Mouse (Mus musculus) kidney, embryonic 15.5 days (tissue): ENCODE data around the gene Pcca. TPM values are rescaled to one million over a fixed set of nuclear protein-coding genes. Genes with fewer than 3 reads are reported as not detected.

Experiments
- ATAC-seq: fragments of 200-750 bp; cut with Nextera tagmentation; replicated peaks from 2 replicates; pipeline ENCODE4 v1.8.0; 2017; ENCODE audit warnings: moderate TSS enrichment; ENCODE audit not compliant: low FRiP score
- H3K27ac ChIP-seq: fragments of 300-500 bp; sonication (generic); 2 replicates; pipeline ENCODE4 v1.5.1; 2015; ENCODE audit warnings: mild to moderate bottlenecking, inconsistent platforms
- H3K27me3 ChIP-seq: fragments of 300-500 bp; sonication (generic); 2 replicates; pipeline ENCODE4 v1.6.1; 2015; ENCODE audit warnings: inconsistent platforms
- H3K36me3 ChIP-seq: fragments of 300-500 bp; sonication (generic); 2 replicates; pipeline ENCODE4 v1.6.1; 2015; ENCODE audit warnings: inconsistent platforms
- H3K4me1 ChIP-seq: fragments of 300-500 bp; sonication (generic); 2 replicates; pipeline ENCODE4 v1.6.1; 2015; ENCODE audit warnings: inconsistent platforms
- H3K4me2 ChIP-seq: fragments of 300-500 bp; sonication (generic); 2 replicates; pipeline ENCODE4 v1.6.1; 2015; ENCODE audit warnings: moderate library complexity, mild to moderate bottlenecking, inconsistent platforms
- H3K4me3 ChIP-seq: fragments of 300-500 bp; sonication (generic); replicated peaks from 2 replicates; pipeline ENCODE4 v1.5.1; 2015; ENCODE audit warnings: mild to moderate bottlenecking, inconsistent platforms
- H3K9ac ChIP-seq: fragments of 300-500 bp; sonication (generic); 2 replicates; pipeline ENCODE4 v1.6.1; 2015; ENCODE audit warnings: mild to moderate bottlenecking, inconsistent platforms
- H3K9me3 ChIP-seq: fragments of 300-500 bp; sonication (generic); replicated peaks from 2 replicates; pipeline ENCODE4 v1.6.1; 2016; ENCODE audit warnings: inconsistent platforms
- WGBS: fragments of 180-500 bp; shearing (Covaris S2); methylation state at CpG from one replicate; pipeline ENCODE4 v1.1.7; 2015; ENCODE audit warnings: mixed read lengths; 5-methylcytosine and 5-hydroxymethylcytosine counted together
- polyA plus RNA-seq: library from polyadenylated mRNA; unstranded; fragments of >200 nt; fragmentation: Nextera tagmentation; extraction: Ambion mirVana; gene quantifications from 2 replicates; pipeline ENCODE4 v1.2.1, GENCODE M21; 2015

The Pcca gene
- polyA plus RNA-seq, 1 experiment from 2014 or later = 23.9 TPM

DNA sequence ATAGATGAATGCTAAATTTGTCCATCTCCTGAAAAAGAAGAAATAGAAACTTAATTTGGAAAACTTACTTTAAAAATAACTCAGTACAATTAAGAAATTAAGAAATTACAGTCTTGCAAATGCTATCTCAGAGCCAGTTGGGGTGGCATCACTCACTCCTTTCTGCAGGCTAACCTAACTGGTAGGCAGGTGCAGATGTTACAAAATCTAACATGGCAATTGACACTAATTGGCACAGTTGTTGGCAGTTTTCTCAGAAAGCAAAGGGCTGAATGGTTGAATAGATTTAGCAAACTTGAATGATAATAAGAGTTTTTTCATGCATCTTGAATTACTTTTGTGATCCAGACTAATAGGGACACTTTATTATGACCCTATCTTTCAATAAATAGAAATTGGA lies 226.7 kb downstream of the Pcca start:
- Histone ChIP-seq H3K4me1 (no peaks in the 10 kb centered on the region), H3K4me3 (no peak overlapping the region), H3K27ac (no peak overlapping the region), H3K36me3 (no peaks in the 10 kb centered on the region), H3K27me3 (no peaks in the 10 kb centered on the region), H3K4me2 (no peak overlapping the region), H3K9me3 (no peaks in the 10 kb centered on the region), H3K9ac (no peak overlapping the region)
- no peak for ATAC-seq

GRCm38 (mm10) chr14:122762603-122763002 lies 228.5 kb downstream of the Pcca start:
- H3K9ac ChIP-seq = no peak overlapping the region
- H3K27ac ChIP-seq = no peak overlapping the region
- H3K4me3 ChIP-seq = no peak overlapping the region
- H3K36me3 ChIP-seq = no peaks in the 10 kb centered on the region
- ATAC-seq = no peak
- no peaks in the 10 kb centered on the region for H3K9me3 ChIP-seq
- no peaks in the 10 kb centered on the region for H3K4me1 ChIP-seq
- no peaks in the 10 kb centered on the region for H3K27me3 ChIP-seq
- no peak overlapping the region for H3K4me2 ChIP-seq

GRCm38 (mm10) chr14:122765951-122766350 lies 231.8 kb downstream of the Pcca start:
- no peaks in the 10 kb centered on the region for H3K36me3 ChIP-seq
- H3K4me1 ChIP-seq = no peaks in the 10 kb centered on the region
- H3K4me3 ChIP-seq = no peak overlapping the region
- no peak overlapping the region for H3K9ac ChIP-seq
- ATAC-seq = no peak
- H3K4me2 ChIP-seq = no peak overlapping the region
- WGBS = 43% methylated on average over 2 of the region's 2 CpGs
- no peaks in the 10 kb centered on the region for H3K9me3 ChIP-seq
- H3K27me3 ChIP-seq = no peaks in the 10 kb centered on the region
- no peak overlapping the region for H3K27ac ChIP-seq

DNA sequence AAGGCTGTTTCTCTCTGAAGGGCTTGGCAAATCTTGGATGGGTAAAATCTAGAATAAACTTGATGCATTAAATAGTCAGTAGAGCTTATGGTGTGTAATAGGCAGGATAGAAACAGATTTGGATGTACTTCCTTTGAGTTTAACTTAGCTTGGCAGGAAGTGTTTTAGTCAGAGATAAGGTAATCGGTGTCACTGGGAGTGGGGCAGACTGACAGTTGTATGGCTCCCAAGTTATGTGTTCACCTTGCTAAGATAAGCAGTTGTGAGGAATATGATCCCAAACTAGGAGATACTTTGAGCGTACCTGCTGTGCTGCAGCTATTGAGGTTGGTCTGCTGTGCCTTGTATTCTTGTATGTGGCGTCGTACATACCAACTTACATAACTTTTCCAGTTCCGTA lies 232.3 kb downstream of the Pcca start:
- Histone ChIP-seq H3K9ac (no peak overlapping the region), H3K4me1 (no peaks in the 10 kb centered on the region), H3K9me3 (no peaks in the 10 kb centered on the region), H3K36me3 (no peaks in the 10 kb centered on the region), H3K4me3 (no peak overlapping the region), H3K27ac (no peak overlapping the region), H3K4me2 (no peak overlapping the region), H3K27me3 (no peaks in the 10 kb centered on the region)
- 94% methylated on average over 5 of the region's 5 CpGs for WGBS
- ATAC-seq = no peak

DNA sequence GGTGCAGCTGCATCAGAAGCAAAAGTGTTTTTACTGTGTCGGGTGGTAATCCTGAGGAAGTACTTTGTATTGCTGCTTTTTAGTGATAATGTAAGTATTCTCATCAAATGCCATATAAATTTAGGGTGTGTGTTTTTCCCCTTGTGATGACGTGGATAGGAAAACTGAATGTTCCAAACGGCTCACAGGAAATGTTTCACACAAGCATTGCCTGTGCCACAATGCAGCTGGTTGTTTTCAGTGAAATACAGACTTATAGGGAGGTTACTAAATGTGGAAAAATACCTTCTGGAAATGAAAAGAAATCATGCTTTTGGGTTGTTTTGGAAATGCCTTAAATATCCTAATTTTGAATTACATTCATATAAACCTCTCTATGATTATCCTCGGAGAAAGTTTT lies 250.6 kb downstream of the Pcca start:
- ATAC-seq = no peak
- H3K36me3 ChIP-seq = no peaks in the 10 kb centered on the region
- WGBS = 66% methylated on average over 4 of the region's 4 CpGs
- no peaks in the 10 kb centered on the region for H3K4me1 ChIP-seq
- H3K27ac ChIP-seq = no peak overlapping the region
- H3K9ac ChIP-seq = no peak overlapping the region
- H3K9me3 ChIP-seq = no peaks in the 10 kb centered on the region
- H3K4me3 ChIP-seq = no peak overlapping the region
- H3K27me3 ChIP-seq = no peaks in the 10 kb centered on the region
- no peak overlapping the region for H3K4me2 ChIP-seq

DNA sequence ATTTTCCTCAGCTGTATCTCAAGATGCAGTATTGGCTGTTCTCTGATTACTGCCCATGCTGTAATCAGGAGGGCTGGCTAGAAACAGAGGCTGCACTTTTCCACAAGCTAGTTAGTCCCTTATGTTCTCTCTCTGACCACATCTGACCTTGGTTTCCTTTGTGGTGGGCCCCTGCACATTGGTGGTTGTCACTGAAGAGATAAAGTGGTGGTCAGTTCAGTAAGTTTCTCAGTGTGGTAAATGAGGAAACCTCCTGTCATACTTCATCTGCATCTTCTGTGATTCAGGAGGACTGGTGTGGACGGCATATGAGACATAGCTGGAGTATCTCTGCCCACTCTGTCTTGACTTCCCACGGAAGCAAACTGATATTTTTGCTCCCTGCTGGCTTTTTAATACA lies 254.1 kb downstream of the Pcca start:
- Histone ChIP-seq H3K27ac (no peak overlapping the region), H3K36me3 (no peaks in the 10 kb centered on the region), H3K9me3 (no peaks in the 10 kb centered on the region), H3K4me3 (no peak overlapping the region), H3K27me3 (no peaks in the 10 kb centered on the region), H3K4me2 (no peak overlapping the region), H3K9ac (no peak overlapping the region), H3K4me1 (no peaks in the 10 kb centered on the region)
- 60% methylated on average over 2 of the region's 2 CpGs for WGBS
- no peak for ATAC-seq

- no peak overlapping the region for H3K9ac ChIP-seq
- no peaks in the 10 kb centered on the region for H3K36me3 ChIP-seq
- H3K4me2 ChIP-seq = no peak overlapping the region
- no peak overlapping the region for H3K27ac ChIP-seq
- H3K4me1 ChIP-seq = no peaks in the 10 kb centered on the region
- H3K4me3 ChIP-seq = no peak overlapping the region
- ATAC-seq = no peak
- no peaks in the 10 kb centered on the region for H3K9me3 ChIP-seq
- WGBS = 62% methylated on average over 7 of the region's 7 CpGs
- H3K27me3 ChIP-seq = no peaks in the 10 kb centered on the region
These were observed 256.0 kb downstream of the Pcca start for GRCm38 (mm10) chr14:122790111-122790510.

- no peaks in the 10 kb centered on the region for H3K27me3 ChIP-seq
- no peak overlapping the region for H3K27ac ChIP-seq
- H3K9me3 ChIP-seq = no peaks in the 10 kb centered on the region
- no peak overlapping the region for H3K4me2 ChIP-seq
- no peak overlapping the region for H3K4me3 ChIP-seq
- H3K36me3 ChIP-seq = no peaks in the 10 kb centered on the region
- H3K4me1 ChIP-seq = no peaks in the 10 kb centered on the region
- no peak for ATAC-seq
- H3K9ac ChIP-seq = no peak overlapping the region
- WGBS = 78% methylated on average over 4 of the region's 4 CpGs
These were observed 259.2 kb downstream of the Pcca start for GRCm38 (mm10) chr14:122793368-122793767.

DNA sequence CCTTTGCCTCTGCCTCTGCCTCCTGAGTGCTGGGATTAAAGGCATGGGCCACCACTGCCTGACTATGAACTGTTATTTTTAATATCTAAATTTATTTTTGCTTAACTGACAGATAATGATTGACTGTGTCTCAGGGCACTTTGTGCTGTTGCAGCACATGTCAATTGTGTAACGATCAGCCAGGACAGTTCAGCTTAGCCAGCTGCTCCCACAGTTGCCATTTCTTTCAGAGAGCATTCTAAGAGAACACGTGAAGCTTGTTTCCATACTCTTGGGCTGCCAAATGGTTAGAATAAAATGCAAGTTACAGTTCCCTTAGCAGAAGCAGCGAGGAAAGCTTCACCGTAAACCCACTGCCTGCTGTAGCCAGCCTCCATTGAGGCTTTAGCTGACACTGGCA lies 266.2 kb downstream of the Pcca start:
- H3K36me3 ChIP-seq = no peaks in the 10 kb centered on the region
- no peak overlapping the region for H3K4me2 ChIP-seq
- WGBS = 86% methylated on average over 4 of the region's 4 CpGs
- H3K27ac ChIP-seq = no peak overlapping the region
- H3K4me3 ChIP-seq = no peak overlapping the region
- no peaks in the 10 kb centered on the region for H3K4me1 ChIP-seq
- no peaks in the 10 kb centered on the region for H3K9me3 ChIP-seq
- no peaks in the 10 kb centered on the region for H3K27me3 ChIP-seq
- no peak for ATAC-seq
- no peak overlapping the region for H3K9ac ChIP-seq

DNA sequence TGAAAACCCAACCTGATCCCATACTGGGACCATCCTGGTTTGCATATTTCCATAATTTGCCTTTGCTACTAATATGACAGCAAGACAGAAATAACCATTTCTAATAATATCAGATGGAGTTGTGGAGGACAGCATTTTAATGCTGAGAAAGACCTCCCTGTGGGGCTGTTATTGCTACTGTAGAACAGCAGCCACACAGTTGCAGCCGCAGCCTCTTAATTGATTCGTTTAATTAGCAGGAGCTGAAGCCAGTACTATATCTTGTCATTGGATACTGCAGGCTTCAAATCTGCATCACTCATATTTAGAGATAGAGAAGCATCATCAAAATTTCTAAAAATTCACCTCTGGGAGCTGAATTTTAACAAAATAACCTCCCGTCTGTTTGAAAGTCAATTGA lies 286.9 kb downstream of the Pcca start:
- Histone ChIP-seq H3K27ac (no peak overlapping the region), H3K9me3 (no peaks in the 10 kb centered on the region), H3K4me1 (no peaks in the 10 kb centered on the region), H3K27me3 (no peaks in the 10 kb centered on the region), H3K9ac (no peak overlapping the region), H3K4me2 (no peak overlapping the region), H3K36me3 (no peaks in the 10 kb centered on the region), H3K4me3 (no peak overlapping the region)
- 79% methylated on average over 3 of the region's 3 CpGs for WGBS
- no peak for ATAC-seq

DNA sequence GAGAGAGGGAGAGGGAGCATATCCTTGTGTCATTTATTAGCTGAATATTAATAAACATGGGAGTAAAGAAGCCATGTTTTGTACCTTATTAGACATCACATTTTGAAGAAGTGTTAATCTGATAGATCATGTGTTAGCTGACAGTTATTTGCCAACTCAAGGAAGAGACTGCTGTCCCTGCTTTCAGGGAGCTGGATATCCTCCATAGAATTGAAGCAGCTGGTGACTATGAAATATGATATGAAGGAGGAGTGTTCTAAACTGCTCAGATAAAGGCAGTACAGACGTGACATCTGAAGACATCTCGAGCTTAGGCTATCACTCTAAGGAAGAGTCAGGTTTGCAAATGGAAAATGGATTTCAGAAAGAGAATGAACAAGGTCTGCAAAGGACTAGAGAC lies 289.7 kb downstream of the Pcca start:
- no peak overlapping the region for H3K4me3 ChIP-seq
- no peaks in the 10 kb centered on the region for H3K9me3 ChIP-seq
- no peaks in the 10 kb centered on the region for H3K4me1 ChIP-seq
- ATAC-seq = no peak
- no peak overlapping the region for H3K4me2 ChIP-seq
- no peak overlapping the region for H3K27ac ChIP-seq
- H3K36me3 ChIP-seq = no peaks in the 10 kb centered on the region
- 41% methylated on average over 2 of the region's 2 CpGs for WGBS
- H3K27me3 ChIP-seq = no peaks in the 10 kb centered on the region
- no peak overlapping the region for H3K9ac ChIP-seq

DNA sequence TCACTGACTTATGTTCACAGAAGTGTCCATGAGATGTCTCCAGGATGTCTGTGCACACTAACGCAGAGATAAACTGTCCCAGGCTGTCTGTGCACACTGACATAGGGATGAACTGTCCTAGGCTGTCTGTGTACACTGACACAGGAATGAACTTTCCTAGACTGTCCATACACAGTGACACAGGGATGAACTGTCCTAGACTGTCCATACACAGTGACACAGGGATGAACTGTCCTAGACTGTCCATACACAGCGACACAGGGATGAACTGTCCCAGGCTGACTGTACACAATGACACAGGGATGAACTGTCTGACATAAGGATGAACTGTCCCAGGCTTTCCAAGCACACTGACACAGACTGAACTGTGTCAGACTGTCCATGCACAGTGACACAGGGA lies 291.3 kb downstream of the Pcca start:
- no peak overlapping the region for H3K9ac ChIP-seq
- H3K27me3 ChIP-seq = no peaks in the 10 kb centered on the region
- H3K36me3 ChIP-seq = no peaks in the 10 kb centered on the region
- H3K4me3 ChIP-seq = no peak overlapping the region
- H3K4me2 ChIP-seq = no peak overlapping the region
- 0 out of 2 replicates have a peak, but pooled peaks have one; percentile 18 for ATAC-seq
- no peaks in the 10 kb centered on the region for H3K9me3 ChIP-seq
- 80% methylated on average over 2 of the region's 2 CpGs for WGBS
- H3K27ac ChIP-seq = no peak overlapping the region
- H3K4me1 ChIP-seq = no peaks in the 10 kb centered on the region

- Histone ChIP-seq H3K4me1 (no peaks in the 10 kb centered on the region), H3K27ac (no peak overlapping the region), H3K4me3 (no peak overlapping the region), H3K27me3 (no peaks in the 10 kb centered on the region), H3K36me3 (no peaks in the 10 kb centered on the region), H3K9me3 (no peaks in the 10 kb centered on the region), H3K9ac (no peak overlapping the region), H3K4me2 (no peak overlapping the region)
- WGBS = 96% methylated on average over 1 of the region's 1 CpGs
- no peak for ATAC-seq
These were observed 296.3 kb downstream of the Pcca start for GRCm38 (mm10) chr14:122830433-122830832.
